Mouse (Mus musculus): ENCODE measurements around the gene Zfp770. TPM values are rescaled to one million over a fixed set of nuclear protein-coding genes. Genes with fewer than 3 reads are reported as not detected.
A peak's percentile ranks its signal among the peaks of the same experiment; 100 is the strongest.

The Zfp770 gene
- polyA plus RNA-seq, 1 experiment from 2014 or later, result 2.3 TPM

GRCm38 (mm10) chr2:114174651-114175484 is 26.4 kb downstream of the Zfp770 start:
- peak overlapping the region; percentile 90 for H3K27ac ChIP-seq

GRCm38 (mm10) chr2:114173248-114173647 is 28.0 kb downstream of the Zfp770 start:
- Histone ChIP-seq H3K27me3 (ENCODE audit: insufficient read depth, poor library complexity, severe bottlenecking) (no peaks in the 10 kb centered on the region), H3K4me3 (no peak overlapping the region), H3K4me1 (replicated peaks) (peaks cover 15% of the 10 kb centered on the region), H3K36me3 (peaks cover 33% of the 10 kb centered on the region), H3K9me3 (no peaks in the 10 kb centered on the region), H3K27ac (no peak overlapping the region)
- DNase-seq (ENCODE audit: low spot score), result no peak

More at GRCm38 (mm10) chr2:114174651-114175484, 26.4 kb downstream of the Zfp770 start:
- DNase-seq (ENCODE audit: low spot score), result peak; percentile 84
- under 1% methylated on average over 44 of the region's 44 CpGs for WGBS
- peaks cover 15% of the 10 kb centered on the region for H3K4me1 ChIP-seq (replicated peaks)
- H3K9me3 ChIP-seq, result no peaks in the 10 kb centered on the region
- H3K36me3 ChIP-seq, result peaks cover 22% of the 10 kb centered on the region
- peak overlapping the region; percentile 76 for H3K4me3 ChIP-seq
- no peaks in the 10 kb centered on the region for H3K27me3 ChIP-seq (ENCODE audit: insufficient read depth, poor library complexity, severe bottlenecking)

GRCm38 (mm10) chr2:114167837-114168236 is 33.4 kb downstream of the Zfp770 start:
- H3K27me3 ChIP-seq (ENCODE audit: insufficient read depth, poor library complexity, severe bottlenecking), result no peaks in the 10 kb centered on the region
- no peaks in the 10 kb centered on the region for H3K9me3 ChIP-seq
- H3K4me1 ChIP-seq (replicated peaks), result no peaks in the 10 kb centered on the region
- H3K4me3 ChIP-seq, result no peak overlapping the region
- H3K36me3 ChIP-seq, result peaks cover 78% of the 10 kb centered on the region
- no peak for DNase-seq (ENCODE audit: low spot score)
- no peak overlapping the region for H3K27ac ChIP-seq

GRCm38 (mm10) chr2:114161978-114162377 is 39.3 kb downstream of the Zfp770 start:
- Histone ChIP-seq H3K9me3 (no peaks in the 10 kb centered on the region), H3K4me3 (no peak overlapping the region), H3K27me3 (ENCODE audit: insufficient read depth, poor library complexity, severe bottlenecking) (no peaks in the 10 kb centered on the region), H3K4me1 (replicated peaks) (no peaks in the 10 kb centered on the region), H3K36me3 (peaks cover 91% of the 10 kb centered on the region), H3K27ac (no peak overlapping the region)
- DNase-seq (ENCODE audit: low spot score), result no peak
- 85% methylated on average over 1 of the region's 1 CpGs for WGBS

GRCm38 (mm10) chr2:114157345-114157744 is 43.9 kb downstream of the Zfp770 start:
- Histone ChIP-seq H3K27ac (no peak overlapping the region), H3K27me3 (ENCODE audit: insufficient read depth, poor library complexity, severe bottlenecking) (no peaks in the 10 kb centered on the region), H3K9me3 (no peaks in the 10 kb centered on the region), H3K36me3 (peaks cover 94% of the 10 kb centered on the region), H3K4me1 (replicated peaks) (no peaks in the 10 kb centered on the region), H3K4me3 (no peak overlapping the region)
- 89% methylated on average over 4 of the region's 4 CpGs for WGBS
- no peak for DNase-seq (ENCODE audit: low spot score)

- no peaks in the 10 kb centered on the region for H3K9me3 ChIP-seq
- H3K27me3 ChIP-seq (ENCODE audit: insufficient read depth, poor library complexity, severe bottlenecking), result no peaks in the 10 kb centered on the region
- no peak overlapping the region for H3K4me3 ChIP-seq
- no peaks in the 10 kb centered on the region for H3K4me1 ChIP-seq (replicated peaks)
- H3K27ac ChIP-seq, result no peak overlapping the region
- DNase-seq (ENCODE audit: low spot score), result no peak
- peaks cover 96% of the 10 kb centered on the region for H3K36me3 ChIP-seq
- 85% methylated on average over 1 of the region's 1 CpGs for WGBS
Observed at GRCm38 (mm10) chr2:114156639-114157038, 44.6 kb downstream of the Zfp770 start.

- DNase-seq (ENCODE audit: low spot score), result no peak
- Histone ChIP-seq H3K27me3 (ENCODE audit: insufficient read depth, poor library complexity, severe bottlenecking) (no peaks in the 10 kb centered on the region), H3K9me3 (no peaks in the 10 kb centered on the region), H3K4me3 (no peak overlapping the region), H3K4me1 (replicated peaks) (no peaks in the 10 kb centered on the region), H3K27ac (no peak overlapping the region), H3K36me3 (peaks cover 97% of the 10 kb centered on the region)
- 94% methylated on average over 6 of the region's 6 CpGs for WGBS
Observed at GRCm38 (mm10) chr2:114153247-114153646, 48.0 kb downstream of the Zfp770 start.

GRCm38 (mm10) chr2:114146864-114147458 is 54.3 kb downstream of the Zfp770 start:
- Histone ChIP-seq H3K27me3 (ENCODE audit: insufficient read depth, poor library complexity, severe bottlenecking) (no peaks in the 10 kb centered on the region), H3K36me3 (peaks cover 96% of the 10 kb centered on the region), H3K27ac (no peak overlapping the region), H3K4me1 (replicated peaks) (no peaks in the 10 kb centered on the region), H3K4me3 (no peak overlapping the region), H3K9me3 (no peaks in the 10 kb centered on the region)
- DNase-seq (ENCODE audit: low spot score), result no peak
- 96% methylated on average over 15 of the region's 15 CpGs for WGBS

- Histone ChIP-seq H3K36me3 (peaks cover 96% of the 10 kb centered on the region), H3K27me3 (ENCODE audit: insufficient read depth, poor library complexity, severe bottlenecking) (no peaks in the 10 kb centered on the region), H3K27ac (no peak overlapping the region), H3K9me3 (no peaks in the 10 kb centered on the region), H3K4me1 (replicated peaks) (no peaks in the 10 kb centered on the region), H3K4me3 (no peak overlapping the region)
- 86% methylated on average over 6 of the region's 6 CpGs for WGBS
- DNase-seq (ENCODE audit: low spot score), result peak; percentile 15
Observed at GRCm38 (mm10) chr2:114145315-114145801, 55.9 kb downstream of the Zfp770 start.

- Histone ChIP-seq H3K36me3 (peaks cover 96% of the 10 kb centered on the region), H3K4me3 (no peak overlapping the region), H3K9me3 (no peaks in the 10 kb centered on the region), H3K27me3 (ENCODE audit: insufficient read depth, poor library complexity, severe bottlenecking) (no peaks in the 10 kb centered on the region), H3K4me1 (replicated peaks) (no peaks in the 10 kb centered on the region), H3K27ac (no peak overlapping the region)
- 96% methylated on average over 5 of the region's 5 CpGs for WGBS
- no peak for DNase-seq (ENCODE audit: low spot score)
Observed at GRCm38 (mm10) chr2:114144915-114145314, 56.4 kb downstream of the Zfp770 start.

GRCm38 (mm10) chr2:114143842-114144241 is 57.4 kb downstream of the Zfp770 start:
- 93% methylated on average over 6 of the region's 6 CpGs for WGBS
- H3K27ac ChIP-seq, result no peak overlapping the region
- H3K9me3 ChIP-seq, result no peaks in the 10 kb centered on the region
- peaks cover 96% of the 10 kb centered on the region for H3K36me3 ChIP-seq
- H3K4me1 ChIP-seq (replicated peaks), result no peaks in the 10 kb centered on the region
- H3K4me3 ChIP-seq, result no peak overlapping the region
- no peak for DNase-seq (ENCODE audit: low spot score)
- H3K27me3 ChIP-seq (ENCODE audit: insufficient read depth, poor library complexity, severe bottlenecking), result no peaks in the 10 kb centered on the region

All from hindbrain, embryonic 10.5 days (tissue).